Mouse (Mus musculus): ENCODE data around the gene Chic2.

Gene Chic2

DNA sequence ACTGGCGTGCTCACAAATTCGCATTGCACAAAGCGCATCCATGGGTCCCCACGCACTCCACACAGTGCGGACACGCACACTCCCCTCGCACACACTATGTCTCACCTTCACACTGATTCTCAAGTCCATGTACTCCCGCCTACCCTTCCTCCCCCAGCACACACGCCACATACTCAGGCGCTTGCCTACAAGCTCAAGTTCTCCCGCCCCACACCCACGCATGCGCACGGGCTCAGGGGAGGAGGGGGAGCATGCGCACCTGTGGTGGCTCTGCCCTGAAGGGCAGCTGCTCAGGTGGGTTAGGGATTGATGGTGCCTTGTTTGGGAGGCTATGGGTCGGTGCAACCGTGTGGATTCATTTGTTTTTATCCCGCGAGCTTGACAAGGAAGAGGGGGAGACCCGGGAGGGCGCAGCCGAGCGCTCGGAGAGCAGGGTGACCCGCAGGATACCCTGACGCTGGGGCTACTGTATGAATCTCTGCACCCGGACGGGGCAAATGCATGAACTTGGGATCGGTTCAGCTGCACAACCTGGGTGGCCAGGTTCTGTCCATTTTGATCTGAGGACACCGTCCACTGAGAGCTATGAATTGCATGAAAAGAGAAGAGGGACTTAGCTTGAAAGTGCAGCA, 22.7 kb upstream of the Chic2 start:
- no peak for DNase-seq (ENCODE audit: low read depth)

DNA sequence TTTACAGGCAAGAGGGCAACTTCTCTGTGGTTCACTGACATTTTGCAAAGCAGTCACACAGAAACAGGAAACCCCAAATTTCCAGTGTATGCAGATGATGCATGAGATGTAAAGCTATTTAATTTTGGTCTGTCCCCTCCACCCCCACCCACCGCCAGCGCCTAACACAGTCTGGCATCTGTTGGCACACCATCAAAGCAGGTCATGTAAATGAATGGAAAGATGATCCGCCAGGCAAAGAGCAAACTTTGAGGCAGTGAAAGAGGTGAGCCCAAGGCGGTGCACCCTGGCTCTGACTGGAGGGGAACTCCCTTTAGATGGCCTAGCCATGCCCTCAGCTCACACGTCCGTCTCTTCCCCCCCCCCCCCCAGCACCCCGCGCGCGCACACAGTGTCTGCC, 22.1 kb upstream of the Chic2 start:
- DNase-seq (ENCODE audit: low read depth), result no peak

DNA sequence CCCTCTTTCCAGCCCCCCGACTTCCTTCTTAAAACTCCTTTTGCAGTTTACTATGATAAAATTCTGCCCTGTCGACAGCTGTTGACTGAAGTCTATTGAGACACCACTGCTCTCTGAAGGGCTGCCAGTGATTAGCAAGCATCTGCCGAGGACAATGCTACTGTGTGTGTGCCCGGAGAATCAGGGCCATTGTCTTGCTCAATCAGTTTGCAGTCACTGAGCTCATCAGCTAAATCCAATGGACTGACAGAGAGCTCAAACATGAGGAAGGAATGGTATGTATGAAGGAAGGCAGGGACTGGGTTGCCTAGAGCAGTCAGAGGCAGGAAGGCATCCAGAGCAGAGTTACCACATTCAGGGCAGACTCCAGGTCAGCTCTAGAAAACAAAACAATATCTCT, 18.6 kb upstream of the Chic2 start:
- DNase-seq (ENCODE audit: low read depth), result no peak

DNA sequence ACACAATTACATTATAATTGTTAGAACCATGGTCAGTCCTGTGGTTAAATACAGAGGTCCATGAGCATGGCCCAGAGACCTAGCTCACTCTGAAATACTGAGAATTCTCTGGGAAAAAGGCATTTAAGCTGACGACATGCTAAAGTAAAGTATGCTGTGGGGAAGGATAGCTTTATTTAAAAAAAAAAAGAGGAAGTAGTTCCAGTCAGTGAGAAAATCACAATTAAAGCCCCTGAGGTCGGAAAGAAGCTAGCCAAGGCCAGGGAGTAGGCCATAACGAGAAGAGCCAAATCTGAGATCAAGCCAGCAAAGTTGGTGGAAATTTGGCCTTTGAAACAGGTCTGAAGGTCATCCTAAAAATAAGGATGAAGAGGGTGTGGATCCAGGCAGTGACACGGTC, 6.5 kb upstream of the Chic2 start:
- no peak for DNase-seq (ENCODE audit: low read depth)

DNA sequence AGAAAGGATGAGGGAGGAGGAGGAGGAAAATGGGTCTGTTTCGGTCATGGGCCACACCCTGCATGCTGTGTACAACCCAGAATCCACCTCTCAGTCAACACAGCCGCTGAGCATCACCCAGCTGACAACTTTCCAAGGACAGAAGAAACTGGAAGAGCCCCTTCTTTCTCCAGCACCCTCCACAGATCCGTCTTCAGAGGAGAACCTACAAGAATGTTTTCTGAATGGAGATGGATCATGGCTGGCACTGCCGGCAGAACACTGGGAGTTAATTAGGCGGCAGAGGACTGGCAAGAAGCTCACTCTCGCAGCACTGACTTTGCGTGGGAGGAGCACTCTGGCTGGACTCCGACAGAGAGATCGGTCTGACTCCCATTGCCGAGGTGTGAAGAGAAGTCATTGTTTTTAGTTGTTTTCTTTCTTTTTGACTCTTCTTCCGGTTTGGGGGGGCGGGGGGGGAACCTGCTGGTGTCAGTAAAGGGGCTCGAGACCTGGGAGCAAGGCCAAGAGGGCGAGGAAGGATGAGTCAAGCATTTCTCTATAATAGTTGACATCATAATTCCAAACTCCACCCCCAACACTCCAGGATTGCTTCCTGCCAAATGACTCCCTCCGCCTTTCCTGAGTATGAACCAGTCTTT, 2.2 kb upstream of the Chic2 start:
- no peak for DNase-seq (ENCODE audit: low read depth)

DNA sequence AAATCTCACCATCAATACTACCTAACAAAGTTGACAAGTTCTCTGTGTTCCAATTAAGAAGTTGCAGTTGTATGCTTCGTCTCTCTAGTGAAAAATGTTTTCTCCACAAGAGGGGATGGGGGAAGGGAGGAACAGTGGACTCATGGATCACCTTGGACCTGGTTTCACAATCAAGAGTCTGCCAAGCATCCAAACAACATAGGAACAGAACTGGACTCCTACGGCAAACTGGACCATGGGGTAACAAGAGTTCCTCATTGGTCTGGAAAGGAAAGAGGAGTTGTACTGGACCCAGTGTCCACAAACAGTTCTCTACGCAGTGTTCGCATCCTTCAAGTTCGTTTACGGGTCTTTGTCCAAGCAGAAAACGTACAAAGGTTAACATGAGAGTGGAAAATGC, 797 bp upstream of the Chic2 start:
- no peak for DNase-seq (ENCODE audit: low read depth)

DNA sequence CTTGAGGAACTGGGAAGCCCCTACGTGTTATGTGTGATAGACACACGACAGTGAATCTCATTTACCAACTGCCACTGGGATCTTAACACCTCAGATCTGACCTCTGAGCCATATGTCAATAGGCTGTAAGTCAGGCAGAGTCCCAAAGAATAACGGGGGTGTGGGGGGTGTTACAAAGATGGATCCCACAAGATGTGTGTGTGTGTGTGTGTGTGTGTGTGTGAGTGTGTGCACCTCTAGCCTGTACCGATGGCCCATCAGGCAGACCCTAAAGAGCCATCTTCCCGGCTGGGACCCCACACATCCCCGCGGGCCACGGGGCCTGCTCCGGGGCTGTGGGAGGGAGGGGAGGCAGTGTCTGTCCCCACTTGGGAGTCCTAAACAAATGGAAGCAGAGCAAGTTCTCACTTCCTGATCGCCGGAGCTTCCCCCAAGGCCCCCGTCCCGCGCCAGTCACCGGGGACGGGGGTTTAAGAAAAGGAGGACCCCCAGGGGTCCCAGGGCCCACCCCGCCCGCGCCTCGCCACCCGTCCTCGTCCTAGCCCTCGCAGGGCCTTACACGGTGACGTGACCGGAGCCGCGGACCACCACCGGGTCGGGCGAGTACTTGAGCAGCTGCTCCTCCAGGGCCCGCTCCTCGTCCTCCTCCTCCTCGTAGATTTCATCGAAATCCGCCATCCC, 813 bp downstream of the Chic2 start:
- no peak for DNase-seq (ENCODE audit: low read depth)

DNA sequence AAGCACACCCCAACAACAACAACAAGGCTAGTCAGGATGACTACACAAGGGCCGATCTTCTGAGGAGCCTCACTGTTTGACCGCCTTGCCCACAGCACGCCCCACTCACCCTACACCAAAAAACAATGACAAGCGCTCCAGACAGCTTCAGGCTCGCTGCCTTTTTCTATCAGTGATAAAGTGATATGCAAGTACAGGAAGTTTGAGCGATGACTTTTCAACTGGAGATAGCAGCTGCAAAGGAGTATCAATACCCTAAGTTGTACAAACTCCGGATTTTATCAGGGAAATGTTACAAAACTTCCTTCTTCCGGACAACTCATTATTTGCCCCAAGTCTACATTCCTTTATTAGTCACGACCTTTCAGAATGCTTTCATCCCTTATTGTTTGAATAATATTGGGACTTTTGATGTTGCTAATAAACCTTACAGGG, 1.5 kb downstream of the Chic2 start:
- DNase-seq (ENCODE audit: low read depth), result no peak

DNA sequence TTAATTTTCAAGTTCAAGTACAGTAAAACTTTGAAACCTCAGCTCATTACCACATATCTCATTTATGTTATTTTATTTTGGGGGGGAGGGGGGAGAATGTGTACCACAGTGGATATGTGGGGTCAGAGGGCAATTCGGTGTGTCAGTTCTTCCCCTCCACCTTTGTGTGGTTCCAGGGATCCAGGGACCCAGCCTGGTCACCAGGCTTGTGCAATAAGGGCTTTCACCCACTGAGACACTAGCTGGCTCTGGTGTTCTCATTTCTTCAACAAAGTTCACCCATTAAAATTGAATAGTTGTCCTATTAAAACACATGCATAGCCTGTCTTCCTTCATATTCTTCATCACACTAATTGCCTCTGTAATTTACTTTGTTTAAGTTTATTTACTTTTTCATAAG, 5.3 kb downstream of the Chic2 start:
- no peak for DNase-seq (ENCODE audit: low read depth)

DNA sequence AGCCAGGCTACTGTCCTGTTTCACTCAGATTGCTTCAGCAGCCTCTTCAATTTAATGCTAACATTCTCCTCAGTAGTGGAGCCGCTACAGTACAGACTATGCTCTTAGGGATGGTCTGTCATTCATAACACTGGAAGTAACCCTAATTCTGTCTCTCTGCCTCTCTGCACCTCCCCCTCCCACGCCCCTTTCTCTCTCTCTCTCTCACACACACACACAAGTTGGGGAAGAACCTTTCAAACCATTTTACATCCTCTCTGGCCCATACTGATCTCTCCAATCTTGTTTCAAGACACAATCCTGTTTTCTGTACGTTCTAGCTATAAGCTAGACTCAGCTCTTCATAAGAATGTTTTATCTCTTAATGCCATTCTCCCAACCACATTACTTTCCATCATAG, 9.1 kb downstream of the Chic2 start:
- no peak for DNase-seq (ENCODE audit: low read depth)

DNA sequence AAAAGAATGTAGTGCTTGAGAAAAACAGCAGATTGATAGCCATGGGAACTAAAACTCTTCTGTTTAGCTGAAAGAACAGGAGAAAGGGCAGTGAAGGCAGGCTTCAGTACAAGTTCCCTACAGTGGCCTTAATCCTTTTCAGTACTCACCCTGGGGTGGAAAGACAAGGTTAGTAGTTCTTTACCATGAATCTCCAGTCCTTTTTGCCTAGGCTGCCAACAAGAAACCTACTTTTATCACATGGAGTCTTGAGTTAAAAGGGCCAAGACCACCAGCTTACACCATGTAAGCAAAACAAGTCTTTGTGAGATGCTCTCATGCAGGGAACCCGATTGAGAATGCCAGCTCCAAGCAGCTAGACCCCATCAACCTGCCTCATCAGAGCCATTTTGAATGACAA, 29.8 kb downstream of the Chic2 start:
- no peak for DNase-seq (ENCODE audit: low read depth)

DNA sequence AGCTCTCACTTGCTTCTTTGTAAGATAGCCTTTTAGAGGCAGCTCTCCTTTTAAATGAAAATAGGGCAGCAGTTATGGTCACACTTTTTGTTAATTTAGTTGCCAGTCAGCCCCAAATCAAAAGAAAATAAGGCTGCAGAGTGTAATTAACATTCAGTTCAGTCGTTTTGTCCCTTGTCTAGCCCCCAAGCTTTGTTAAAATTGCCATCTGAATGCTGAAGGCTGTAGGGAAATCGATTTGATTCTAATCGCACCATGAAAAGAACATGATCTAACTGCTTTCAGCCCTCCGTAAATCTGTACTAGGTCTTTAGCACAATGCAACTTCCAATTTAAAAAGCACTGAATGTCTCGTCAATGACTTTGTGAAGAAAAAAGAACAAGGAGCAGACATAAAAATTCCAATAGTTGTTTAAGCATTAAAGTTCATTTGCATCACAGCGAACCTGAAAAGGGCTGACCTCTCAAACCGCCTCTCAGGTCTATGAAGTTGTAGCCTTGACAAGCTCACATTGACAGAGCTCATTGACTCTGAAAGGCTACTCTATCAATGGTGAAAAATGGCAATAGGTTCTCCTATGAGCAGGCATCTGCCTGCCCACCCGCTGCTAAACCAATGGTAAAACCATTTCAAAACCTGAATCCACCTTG, 31.7 kb downstream of the Chic2 start:
- no peak for DNase-seq (ENCODE audit: low read depth)

DNA sequence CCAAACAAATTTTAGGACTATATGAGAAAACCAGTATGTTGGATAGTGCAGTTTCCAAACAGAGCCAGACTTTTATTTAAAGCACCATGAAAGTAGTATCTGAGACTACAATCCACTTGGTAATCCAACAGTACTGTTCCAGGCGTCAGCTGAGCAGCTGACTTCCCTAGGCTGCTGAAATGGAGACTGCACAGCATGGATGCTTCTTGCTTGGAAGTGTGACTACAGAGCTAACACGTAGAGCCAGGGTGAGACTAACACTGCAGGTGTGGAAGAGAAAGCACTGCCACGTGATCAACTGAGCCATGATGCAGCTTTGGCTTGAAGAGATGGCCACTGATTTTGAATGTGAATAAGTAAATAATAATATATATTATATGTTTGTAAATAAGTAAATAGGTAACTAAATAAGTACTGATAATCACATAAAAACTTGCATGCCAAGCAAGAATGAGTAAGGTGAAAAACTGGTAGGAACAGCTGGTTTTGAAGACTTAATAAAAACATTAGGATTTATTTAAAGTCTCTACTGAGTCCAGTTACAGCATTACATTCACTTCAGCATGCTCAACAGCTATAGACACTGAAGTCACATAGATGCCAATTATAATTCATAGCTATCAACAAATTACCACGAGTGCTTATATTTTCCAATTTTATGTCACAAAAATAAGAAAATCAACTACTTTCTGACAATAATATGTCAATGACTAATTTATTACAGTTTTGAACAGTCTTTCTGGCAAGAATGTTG, 32.4 kb downstream of the Chic2 start:
- no peak for DNase-seq (ENCODE audit: low read depth)

DNA sequence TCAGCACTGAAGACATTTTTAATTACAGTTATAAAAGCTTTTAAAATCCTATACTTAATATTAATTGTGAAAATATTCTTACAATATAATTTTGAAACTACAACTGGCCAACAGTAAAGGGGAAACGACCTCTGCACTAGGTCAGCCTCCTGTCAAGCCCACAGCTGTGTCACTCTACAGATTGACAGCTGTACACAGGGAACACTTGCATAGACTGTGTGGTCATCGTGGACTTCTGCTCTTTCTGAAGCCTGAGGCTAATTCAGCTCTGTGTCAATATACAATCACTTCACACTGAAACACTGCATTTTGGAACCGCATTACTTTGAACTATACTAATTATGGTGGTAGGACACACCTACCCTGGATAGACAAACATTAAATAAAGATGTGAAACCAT, 39.8 kb downstream of the Chic2 start:
- DNase-seq (ENCODE audit: low read depth), result no peak

DNA sequence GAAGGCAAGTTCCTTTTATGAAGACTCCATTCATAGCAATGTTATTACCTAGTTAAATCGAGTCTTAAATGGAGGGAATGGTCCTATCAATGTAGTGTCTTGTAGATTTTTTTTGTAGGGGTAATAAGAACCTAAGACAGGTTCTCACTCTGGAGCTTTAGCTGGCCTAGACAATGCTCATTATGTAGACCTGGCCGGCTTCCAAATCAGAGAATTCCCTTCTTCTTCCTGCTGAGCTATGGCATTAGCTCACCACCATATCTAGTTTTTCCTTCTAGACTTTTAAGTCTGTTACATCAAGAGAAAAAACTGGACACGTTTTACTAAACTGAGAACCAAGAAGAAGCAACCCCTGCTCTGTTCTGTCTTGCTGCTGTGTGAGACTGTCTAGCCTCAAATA, 42.5 kb downstream of the Chic2 start:
- DNase-seq (ENCODE audit: low read depth), result no peak

DNA sequence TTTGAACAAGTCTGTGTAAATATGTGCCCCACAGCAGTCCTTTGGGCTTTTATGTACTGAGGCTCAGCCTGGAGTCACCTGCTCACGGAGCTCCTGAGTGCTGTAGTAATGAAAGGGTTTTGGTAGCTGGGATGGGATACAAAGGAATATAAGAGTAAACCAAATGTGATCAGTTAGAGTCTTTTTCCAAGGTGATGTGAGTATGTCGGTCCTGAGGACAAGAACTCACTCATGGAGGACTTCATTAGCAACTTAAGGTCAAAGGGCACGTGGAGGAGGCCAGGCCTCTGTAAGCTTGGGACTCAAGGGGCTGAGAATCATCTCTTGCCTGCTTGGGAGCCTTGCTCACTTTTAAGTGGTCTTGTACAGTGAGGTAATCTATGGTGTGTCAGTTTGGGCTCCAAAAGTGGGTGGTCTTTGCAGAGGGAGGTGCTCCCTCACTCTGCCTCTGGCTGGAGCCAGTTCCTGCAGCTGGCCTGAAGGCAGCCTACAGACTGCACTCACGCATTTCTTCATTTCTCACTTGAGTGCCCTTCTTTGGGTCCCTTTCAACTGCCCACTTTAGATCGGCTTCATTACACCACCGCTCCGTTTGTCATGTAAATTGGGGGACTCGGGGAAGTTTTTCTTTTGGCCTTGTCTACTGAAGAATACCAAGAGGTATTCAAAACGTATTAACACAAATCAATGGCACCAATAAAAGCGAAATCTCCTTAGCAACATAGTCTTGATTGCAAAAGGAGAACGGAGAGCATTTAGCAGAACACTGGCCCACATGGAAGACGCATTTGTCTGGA, 45.7 kb downstream of the Chic2 start:
- DNase-seq (ENCODE audit: low read depth), result no peak

DNA sequence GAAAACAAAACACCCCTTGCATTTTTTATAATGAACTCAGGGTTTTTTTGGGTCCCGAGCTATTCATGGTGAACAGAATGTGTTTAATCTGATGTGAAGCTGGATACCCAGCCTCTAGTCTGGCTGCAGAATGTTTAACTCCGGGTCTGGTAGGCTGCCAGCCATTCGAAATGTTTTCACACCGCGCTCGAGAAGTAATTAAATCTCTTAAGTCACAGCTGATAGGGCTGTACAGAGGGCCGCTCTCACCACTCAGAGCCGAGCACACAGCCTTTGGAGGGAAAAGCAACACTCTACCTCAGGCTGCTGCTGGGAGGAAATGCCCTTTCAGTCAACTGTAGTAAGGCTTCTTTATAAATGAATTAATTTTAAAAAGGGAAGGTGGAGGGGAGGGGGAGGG, 49.6 kb downstream of the Chic2 start:
- DNase-seq (ENCODE audit: low read depth), result no peak

DNA sequence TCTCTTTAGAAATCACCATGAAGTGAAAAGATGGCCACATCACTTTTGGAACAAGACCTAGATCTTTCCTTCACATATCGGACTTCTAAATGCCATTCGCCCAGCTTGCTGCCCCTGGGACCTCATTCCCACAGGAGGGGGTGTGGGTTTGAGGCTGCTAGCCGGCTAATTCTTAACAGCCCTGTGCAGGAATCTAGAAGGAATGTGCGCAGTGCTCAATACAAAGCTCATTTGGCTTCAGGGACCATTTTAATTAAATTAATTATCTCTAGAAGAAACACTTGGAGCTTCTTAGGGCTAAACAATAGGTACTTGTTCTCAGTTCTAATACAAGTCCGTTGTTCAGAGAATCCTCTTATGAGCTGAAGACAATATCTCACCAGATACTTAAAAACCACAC, 60.5 kb downstream of the Chic2 start:
- no peak for DNase-seq (ENCODE audit: low read depth)

DNA sequence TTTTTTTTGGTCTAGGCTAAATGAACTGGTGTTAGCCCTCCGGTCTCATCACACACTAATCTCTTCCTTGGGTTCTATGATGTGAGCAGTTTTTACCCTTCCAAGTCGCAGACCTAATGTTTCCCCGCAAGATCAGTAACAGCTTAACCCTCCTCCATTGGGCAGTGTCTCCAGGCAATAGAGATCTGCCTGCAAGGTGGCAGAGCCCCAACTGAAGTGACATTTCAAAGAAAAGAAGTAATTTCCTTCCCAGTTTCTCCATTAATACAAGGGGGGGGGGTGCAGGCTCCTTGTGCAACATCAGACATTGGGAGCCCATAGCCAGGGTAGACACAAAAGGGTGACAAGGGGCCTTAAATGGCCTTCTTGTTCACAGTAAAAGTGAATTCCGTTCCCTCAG, 64.0 kb downstream of the Chic2 start:
- no peak for DNase-seq (ENCODE audit: low read depth)

DNA sequence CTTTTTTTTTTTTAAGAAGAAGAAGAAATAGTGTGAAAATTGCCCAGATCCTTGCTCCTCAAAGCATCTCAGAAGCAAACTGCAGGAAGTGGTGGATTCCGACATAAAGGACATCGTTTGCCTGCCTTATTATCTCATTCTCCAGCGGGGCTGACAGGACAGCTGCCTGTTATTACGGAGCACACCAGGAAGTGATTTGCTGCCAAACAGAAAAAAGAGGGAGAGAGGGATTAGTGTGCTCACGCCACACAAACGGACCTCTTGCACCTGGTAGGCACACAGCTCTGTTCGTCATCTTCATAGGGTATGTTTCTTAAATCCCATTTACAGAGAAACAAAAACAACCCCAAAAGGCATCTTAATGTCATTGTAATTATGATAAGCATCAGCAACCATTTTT, 64.4 kb downstream of the Chic2 start:
- no peak for DNase-seq (ENCODE audit: low read depth)

DNA sequence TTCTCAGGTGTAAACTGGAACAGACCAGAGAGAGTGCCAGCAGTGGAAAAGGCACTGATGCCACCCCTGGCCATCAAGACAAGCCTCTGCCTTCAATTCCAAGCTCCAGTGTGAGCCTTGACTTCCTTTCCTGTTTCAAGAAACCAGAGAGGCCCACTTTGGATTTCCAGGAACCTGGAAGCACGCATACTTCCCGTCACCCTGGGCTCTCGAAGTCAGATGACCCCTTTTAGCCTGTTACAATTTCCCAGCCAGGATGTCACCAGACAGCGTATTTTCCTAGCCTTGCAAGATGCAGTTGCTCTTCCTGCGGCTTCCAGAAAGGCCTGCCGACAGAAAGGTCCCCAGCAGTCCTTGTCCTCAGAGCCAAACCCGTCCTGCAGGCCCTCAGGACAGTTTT, 65.0 kb downstream of the Chic2 start:
- DNase-seq (ENCODE audit: low read depth), result no peak

DNA sequence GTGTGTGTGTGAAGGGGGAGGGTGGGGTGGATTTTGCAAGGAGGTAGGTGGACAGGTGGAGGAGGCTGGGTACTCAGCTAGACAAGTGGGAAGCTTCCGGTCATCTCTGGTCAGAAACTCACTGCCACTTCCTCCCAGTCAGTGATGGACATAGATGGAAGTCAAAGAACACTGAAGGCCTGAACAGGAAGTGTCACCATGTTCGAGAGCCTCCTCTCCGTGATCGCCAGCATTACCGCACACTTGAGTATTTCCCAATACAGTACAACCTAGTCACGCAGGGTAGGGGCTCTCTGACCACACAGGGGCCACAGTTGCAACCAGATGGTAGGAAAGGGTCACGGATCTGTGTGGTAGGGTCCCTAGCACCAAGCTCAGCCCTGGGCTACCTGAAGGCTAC, 69.1 kb downstream of the Chic2 start:
- no peak for DNase-seq (ENCODE audit: low read depth)
